Mouse (Mus musculus) left cerebral cortex, adult 18-20 months (tissue): ENCODE measurements around the gene Phlpp1. TPM values are rescaled to one million over a fixed set of nuclear protein-coding genes. Genes with fewer than 3 reads are reported as not detected.

Source experiments
- DNase-seq, 2 experiments: peaks; one replicate each; pipeline ENCODE4 v3.0.0; 2021 to 2022; ENCODE audit warnings: low spot score in 2 of 2, mixed read lengths in 1 of 2
- total RNA-seq, 2 experiments: library from RNA; stranded (reverse); gene quantifications; 2 replicates each; pipeline ENCODE4 v1.2.3; 2021

The Phlpp1 gene
- total RNA-seq, 2 experiments from 2014 or later: 62.0 to 66.9 TPM

DNA sequence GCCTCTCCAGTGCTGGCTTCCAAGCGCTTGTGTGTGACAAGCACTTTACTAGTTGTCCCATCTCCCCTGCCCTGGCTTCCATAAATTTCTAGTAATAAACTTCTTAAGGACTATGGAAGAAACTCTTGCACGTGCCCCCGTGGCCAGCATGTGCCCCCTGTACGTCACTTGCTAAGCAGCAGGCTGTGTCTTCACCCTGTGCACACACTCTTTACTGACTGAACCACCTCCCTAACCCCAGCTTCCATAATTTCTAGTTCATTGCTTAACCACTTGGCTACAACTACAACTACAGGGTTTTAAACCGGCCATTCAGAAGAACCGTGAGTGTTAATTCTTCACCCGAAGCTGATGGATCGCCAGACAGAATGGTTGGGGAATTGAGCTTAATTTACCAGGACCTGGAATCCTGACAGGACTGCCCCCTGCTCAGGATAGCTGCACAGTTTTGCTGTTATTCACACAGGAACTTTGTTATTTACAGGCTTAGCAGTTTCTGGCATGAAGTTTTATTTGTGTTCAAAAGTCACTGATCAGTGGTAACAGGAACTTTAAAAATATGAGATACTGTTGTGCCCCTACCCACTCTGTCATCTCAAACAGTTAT, 21.4 kb downstream of the Phlpp1 start:
- no peak for DNase-seq

- DNase-seq: no peak
These were observed 21.9 kb downstream of the Phlpp1 start for GRCm38 (mm10) chr1:106193487-106193886.

DNA sequence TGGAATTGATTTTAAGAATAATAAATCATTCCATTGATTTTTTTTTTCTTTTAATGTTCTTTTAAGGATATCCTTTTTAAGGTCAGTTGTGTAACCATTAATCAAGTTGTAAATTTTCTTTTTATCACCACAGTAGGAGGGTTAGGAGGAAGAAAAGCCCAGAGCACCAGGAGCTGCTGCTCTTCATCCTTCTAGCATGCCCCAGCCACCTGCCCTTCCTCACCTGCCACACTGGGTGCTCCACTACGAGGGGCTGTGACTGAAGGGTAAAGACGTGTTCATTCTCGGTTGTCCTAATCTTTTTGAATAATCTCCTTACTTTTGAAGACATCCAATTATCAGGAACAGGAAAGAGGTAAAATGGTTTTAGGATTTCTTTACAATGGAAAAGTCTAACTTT, 22.7 kb downstream of the Phlpp1 start:
- DNase-seq: no peak

GRCm38 (mm10) chr1:106197991-106198390, 26.4 kb downstream of the Phlpp1 start:
- DNase-seq: no peak

DNA sequence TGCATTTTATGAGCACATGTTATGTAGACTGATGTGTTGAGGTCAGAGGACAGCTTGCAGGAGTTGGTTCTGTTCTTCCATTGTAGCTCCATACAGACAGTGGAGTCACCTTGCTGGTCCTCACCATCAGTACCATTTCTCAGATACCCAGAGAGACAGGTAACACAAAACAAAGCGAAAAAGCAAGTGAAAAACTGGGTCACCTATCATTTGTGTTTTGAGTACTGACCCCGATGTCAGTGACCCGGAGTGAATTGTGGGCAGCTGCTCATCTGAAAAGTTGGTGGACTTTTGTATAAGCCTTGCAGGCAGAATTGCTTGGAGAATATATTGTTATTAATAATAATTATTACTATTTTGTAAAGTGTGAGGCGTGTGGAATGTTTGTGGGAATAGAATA, 27.6 kb downstream of the Phlpp1 start:
- DNase-seq: no peak

- DNase-seq: peak; percentile 60 to 61
These were observed 28.1 kb downstream of the Phlpp1 start for GRCm38 (mm10) chr1:106199686-106200085.

- DNase-seq: no peak
These were observed 29.5 kb downstream of the Phlpp1 start for GRCm38 (mm10) chr1:106201025-106201424.

- no peak for DNase-seq
These were observed 30.4 kb downstream of the Phlpp1 start for GRCm38 (mm10) chr1:106201929-106202328.

GRCm38 (mm10) chr1:106203942-106204341, 32.4 kb downstream of the Phlpp1 start:
- no peak for DNase-seq

DNA sequence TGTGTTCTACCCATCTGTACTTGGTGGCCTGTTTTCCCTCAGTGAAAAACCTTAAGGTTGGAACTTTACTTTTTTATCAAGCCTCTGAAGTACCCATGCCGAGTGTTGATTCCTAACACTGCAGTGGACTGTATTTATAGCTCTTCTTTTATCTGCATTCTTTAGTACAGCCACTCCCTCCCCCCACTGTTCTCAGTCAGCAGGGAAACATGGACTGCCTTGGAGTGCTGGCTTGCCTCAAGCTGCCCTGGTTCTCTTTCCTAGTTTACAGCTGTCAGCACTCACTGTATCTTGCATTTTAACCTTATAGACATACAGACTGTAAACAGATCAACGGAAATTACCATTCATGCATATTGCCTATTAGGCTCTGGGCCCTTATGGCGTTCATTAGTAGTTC, 32.8 kb downstream of the Phlpp1 start:
- peak in 1 of 2 experiments; percentile 27 for DNase-seq

DNA sequence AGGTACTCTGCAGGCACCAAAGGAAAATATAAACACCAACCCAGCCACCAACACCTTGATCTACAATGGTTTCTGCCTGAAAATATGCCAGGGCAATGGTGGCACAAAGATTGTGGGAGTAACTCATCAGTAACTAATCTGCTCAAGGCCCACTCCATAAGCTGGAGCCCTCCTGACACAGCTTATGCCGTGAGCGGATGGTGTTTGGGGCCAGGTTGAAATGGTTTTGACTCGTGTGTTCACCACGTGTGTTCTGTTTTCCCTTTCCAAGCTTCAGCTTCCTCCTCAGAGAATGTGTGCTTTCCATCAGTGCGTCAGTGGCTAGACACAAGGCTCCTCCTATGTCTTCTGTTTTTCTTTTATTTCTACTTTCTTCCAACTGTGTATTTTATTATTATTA, 37.0 kb downstream of the Phlpp1 start:
- DNase-seq: no peak

- DNase-seq: no peak
These were observed 38.9 kb downstream of the Phlpp1 start for GRCm38 (mm10) chr1:106210461-106210860.

DNA sequence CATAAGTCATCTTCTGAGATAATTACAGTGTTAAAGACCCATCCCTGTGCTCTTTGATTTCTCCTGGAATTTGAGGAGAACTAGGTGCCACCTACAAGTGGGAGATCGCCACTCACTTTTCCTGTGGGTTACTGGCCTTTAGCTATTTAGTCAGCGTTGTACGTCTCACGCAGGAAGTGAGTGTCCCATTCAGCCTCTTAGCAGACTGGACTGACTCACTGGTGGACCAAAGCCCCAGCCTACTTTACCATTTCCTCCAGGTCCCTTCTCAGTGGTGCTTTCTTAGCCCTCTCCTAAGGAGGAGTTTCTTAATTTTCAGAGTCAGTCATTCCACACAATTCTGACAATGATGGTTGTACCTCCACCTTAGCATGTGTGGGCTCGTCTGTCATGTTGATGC, 39.6 kb downstream of the Phlpp1 start:
- no peak for DNase-seq

GRCm38 (mm10) chr1:106220431-106220830, 48.9 kb downstream of the Phlpp1 start:
- DNase-seq: no peak

- DNase-seq: no peak
These were observed 49.8 kb downstream of the Phlpp1 start for GRCm38 (mm10) chr1:106221371-106221770.

DNA sequence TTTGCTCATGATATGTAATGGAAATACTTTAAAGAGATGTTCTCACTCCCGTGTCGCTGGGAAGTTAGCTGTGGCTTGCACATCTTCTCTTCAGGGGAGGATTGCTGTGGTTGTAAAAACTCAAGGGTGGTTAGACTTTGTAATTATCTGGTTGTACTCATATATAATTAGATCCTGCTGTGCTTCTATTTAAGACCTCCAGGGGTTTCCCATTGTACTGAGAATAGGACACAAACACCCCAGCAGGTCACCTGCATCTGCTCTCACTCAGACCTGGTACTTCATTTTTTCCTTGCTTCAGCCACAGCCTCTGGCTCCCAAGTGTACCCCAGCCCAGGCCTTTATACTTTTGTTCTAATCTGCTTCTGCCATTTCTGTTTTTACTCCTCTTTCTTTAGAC, 50.4 kb downstream of the Phlpp1 start:
- no peak for DNase-seq

DNA sequence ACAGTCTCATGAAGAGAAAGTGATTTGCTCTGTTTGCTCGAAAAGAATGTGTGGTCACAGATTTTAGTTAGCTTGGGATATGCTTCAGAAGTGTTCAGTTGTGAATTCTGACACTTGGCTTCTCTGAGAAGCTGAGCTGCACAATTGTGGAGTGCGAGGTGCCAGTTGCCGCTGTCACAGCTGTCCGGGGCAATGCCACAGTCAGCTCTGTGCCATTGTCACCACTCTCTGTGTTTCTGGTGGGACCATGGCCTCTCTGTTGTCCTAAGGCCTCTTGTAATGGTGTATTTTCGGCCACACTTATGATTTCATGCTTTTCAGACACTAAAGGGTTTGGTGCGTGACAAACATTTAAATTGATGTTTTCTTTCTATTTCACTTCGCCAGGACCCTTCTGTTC, 55.1 kb downstream of the Phlpp1 start:
- DNase-seq: no peak

- DNase-seq: no peak
These were observed 58.8 kb downstream of the Phlpp1 start for GRCm38 (mm10) chr1:106230313-106230712.

DNA sequence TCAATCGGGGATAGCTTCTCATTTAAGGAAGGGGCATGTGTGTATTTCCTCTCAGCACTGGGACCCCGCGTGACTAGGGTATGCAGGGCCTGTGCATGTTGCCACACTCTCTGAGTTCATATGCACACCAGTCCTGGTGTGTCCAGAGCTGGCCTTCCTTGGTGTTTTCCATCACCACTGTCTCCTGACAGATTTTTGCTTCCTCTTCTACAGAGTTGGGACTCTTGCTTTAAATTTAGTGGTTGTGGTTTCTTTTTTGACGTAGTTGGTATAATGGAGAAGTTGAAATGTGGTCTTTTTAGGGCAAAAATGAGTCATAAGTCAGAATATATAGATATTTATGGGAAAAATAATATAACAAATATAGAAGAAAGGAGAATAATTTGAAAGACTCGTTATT, 59.8 kb downstream of the Phlpp1 start:
- DNase-seq: no peak

- peak in 1 of 2 experiments; percentile 24 for DNase-seq
These were observed 60.4 kb downstream of the Phlpp1 start for GRCm38 (mm10) chr1:106231805-106232459.

GRCm38 (mm10) chr1:106232460-106232850, 60.9 kb downstream of the Phlpp1 start:
- no peak for DNase-seq

- DNase-seq: no peak
These were observed 65.4 kb downstream of the Phlpp1 start for GRCm38 (mm10) chr1:106236986-106237385.

DNA sequence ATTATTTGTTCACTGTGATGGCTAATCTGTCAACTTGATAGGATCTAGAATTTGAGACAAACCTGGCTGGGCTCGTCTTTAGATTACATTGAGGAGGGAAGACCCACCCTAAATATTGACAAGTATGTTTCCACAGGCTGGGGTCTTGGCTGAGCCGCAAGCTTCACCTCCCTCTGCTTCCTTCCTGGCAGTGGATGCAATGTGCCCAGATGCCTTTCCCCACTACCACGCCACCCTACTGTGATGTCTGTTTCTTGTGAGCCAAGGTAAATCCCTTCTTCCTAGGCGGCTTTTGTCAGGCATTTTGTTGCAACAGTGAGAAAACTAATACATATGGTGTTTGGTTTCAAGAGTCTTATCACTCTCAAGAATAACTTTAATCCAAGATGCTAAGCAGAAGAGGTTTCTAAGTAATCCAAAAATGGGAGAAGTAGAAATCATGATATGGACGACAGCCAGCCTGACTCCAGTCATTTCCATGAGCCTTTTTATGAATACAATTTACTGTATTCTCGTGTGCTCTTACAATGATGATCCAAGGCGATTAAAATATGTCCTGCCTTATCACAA, 68.6 kb downstream of the Phlpp1 start:
- DNase-seq: no peak
